Mouse (Mus musculus) thymus, postnatal 14 days (tissue): ENCODE measurements around the gene Slc2a10.
"Not testable (repeated sequence)": the region's sequence is repeated elsewhere in the genome, so short reads cannot be mapped to it uniquely, and the experiment has no call there.

Experiments
- DNase-seq: peaks from one replicate; pipeline ENCODE4 v3.0.0; 2021

Slc2a10 gene

DNA sequence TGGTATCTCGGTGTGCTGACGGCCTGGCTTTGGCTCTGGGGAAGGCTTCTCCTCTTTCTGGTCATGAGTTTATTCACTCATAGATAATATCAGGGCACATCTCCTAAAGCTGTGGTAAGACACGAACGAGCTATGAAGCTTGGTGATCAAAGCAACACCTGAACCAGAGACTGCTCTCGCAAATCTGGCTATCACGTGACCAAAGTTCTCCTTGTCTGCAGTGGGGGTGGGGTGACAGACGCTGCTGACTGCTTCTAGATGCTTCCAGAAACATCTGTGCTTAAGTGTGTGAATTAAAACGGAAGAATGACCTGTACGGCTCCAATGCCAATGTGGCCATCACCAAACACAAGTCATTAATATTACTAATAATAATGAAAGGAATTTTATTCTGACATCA is 6.1 kb downstream of the Slc2a10 start:
- DNase-seq: peak; percentile 61

DNA sequence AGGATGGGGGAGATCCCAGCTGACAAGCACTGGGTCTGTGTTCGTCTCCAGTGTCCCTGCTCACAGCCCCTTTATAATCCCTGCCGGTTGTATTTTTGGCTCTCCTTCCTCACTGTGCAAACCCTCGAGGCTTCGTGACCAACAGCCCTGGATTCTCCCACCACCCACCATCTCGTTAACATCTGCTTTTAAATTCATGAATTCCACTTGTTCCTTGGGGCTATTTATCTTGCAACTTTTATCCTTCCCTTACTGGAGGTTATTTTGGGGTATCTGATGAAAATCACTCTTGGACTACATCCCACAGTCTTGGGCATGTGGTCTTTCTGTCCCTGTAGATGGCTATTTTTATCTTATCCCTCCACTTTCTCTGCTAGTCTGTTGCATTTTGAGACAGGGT is 6.9 kb downstream of the Slc2a10 start:
- DNase-seq: no peak

DNA sequence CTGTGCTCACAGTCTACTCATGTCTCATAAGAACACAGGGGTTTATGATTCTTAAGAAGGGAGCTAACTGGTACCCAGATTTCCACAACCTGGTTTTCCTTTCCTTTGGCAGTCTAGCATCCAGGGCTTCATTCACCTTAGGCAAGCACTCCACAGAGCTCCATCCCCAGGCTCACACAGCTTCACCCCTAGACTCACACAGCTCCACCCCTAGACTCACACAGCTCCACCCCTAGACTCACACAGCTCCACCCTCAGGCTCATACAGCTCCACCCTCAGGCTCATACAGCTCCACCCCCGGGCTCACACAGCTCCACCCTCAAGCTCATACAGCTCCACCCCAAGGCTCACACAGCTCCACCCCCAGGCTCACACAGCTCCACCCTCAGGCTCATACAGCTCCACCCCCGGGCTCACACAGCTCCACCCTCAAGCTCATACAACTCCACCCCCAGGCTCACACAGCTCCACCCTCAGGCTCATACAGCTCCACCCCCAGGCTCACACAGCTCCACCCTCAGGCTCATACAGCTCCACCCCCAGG is 7.4 kb downstream of the Slc2a10 start:
- not testable (repeated sequence) for DNase-seq

DNA sequence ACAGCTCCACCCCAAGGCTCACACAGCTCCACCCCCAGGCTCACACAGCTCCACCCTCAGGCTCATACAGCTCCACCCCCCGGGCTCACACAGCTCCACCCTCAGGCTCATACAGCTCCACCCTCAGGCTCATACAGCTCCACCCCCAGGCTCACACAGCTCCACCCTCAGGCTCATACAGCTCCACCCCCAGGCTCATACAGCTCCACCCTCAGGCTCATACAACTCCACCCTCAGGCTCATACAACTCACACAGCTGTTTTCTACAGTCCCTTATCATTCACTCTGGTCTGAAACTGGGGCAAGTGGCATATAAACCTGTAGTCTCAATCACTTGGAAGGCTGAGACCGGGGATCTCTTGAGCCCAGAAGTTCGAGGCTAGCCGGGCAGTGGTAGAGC is 7.9 kb downstream of the Slc2a10 start:
- DNase-seq: not testable (repeated sequence)

DNA sequence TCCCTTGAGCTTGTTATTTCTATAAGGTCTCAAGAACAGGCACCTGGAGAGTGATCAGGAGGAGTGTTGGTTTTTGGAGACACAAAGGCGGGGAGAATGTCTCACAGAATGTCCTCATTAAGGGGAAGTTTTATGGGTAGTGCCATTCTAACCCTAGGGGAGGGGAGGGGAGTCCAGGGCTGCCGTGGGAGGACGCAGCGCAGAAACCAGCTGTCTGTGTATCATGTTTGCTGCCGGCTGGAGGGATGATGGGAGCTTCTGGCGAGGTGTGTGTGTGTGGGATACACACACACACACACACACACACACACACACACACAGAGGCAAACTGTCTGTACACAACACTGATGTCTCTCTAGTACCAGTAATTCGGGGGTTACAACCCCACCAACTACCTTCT is 8.8 kb downstream of the Slc2a10 start:
- DNase-seq: no peak

DNA sequence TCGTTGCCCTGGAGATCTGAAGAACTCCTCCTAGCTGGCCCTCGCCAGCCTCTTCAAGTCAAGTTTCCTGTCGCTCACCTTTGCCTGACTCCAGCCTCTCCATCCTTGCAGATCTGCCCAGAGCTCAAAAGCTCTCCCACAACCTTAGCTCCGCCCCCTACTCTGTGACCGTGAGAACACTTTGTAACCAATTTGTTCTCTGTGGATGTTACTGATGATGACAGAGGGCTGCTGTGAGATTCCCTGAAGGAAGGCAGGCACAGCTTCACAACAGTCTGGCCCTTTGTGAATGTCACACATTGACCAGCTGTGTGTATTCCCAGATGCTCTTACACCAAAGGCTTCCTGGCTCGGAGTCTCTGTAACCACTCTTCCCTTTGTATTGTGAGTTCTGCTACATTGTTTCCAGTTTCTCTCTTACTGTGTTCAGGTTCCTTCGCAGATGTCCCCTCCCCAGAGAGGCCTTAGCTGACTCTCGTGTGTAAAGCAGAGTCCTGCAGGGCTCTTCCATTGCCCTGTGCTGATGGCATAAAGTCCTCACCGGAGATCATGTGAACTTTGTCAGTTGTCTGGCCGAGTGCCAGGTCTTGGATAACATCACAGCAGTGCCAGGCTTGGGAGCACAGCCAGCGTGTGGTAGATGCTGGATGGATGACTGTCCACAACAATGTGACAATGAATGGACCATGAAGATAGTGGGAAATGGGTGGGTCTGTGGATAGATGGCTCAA is 9.4 kb downstream of the Slc2a10 start:
- DNase-seq: no peak

DNA sequence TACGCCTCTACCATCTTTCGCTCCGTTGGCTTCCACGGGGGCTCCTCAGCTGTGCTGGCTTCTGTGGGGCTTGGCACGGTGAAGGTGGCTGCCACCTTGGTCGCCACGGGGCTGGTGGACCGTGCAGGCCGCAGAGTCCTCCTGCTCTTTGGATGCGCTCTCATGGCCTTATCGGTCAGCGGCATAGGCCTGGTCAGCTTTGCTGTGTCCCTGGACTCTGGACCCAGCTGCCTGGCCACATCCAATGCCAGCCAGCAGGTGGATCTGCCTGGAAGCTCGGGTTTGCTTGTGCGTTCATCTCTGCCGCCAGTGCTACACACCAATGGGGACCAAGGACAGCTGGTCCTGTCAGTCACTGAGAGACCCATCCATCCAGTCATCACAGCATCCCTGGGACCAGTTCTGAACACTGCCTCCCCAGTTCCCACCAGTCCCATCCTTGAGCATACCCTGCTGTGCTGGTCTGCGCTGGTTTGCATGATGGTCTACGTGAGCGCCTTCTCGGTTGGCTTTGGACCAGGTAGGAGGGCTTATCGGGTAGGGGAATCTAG is 11.7 kb downstream of the Slc2a10 start:
- no peak for DNase-seq

DNA sequence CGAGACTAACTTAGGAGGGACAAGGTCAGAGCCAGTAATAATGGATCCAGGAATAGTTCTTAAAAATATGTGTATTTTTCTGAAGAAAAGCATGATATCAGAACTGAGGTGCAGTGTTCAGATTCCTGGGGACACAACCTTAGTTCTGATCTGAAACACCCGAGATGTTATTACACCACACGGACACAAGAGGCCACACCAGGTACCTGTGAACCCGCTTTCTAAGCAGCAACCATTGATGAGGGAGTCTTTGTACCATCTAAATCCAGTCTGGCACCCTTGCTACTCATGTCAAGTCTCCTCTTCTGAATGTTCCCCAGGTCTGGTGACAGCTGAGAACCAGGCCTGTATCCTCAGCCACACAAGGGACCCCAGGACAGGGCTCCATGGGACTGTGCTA is 22.0 kb downstream of the Slc2a10 start:
- DNase-seq: no peak

DNA sequence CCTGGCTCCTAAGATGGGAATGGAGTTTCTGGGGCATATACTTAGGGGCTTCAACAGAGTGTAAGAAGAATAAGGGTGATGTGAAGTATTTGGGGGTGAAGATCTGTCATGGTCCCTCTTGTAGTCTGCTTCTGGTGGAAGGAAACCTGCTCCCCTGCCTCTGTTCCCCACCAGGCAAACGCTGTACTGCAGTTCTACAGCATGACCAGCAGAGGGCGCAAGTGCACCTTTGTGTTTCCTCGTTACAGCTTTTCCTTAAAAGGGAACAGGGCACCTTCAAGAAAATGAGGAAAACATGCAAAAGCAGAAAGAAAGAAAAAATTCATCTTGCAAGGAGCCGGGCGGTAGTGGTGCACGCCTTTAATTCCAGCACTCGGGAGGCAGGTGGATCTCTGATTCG is 25.5 kb downstream of the Slc2a10 start:
- DNase-seq: peak; percentile 53

DNA sequence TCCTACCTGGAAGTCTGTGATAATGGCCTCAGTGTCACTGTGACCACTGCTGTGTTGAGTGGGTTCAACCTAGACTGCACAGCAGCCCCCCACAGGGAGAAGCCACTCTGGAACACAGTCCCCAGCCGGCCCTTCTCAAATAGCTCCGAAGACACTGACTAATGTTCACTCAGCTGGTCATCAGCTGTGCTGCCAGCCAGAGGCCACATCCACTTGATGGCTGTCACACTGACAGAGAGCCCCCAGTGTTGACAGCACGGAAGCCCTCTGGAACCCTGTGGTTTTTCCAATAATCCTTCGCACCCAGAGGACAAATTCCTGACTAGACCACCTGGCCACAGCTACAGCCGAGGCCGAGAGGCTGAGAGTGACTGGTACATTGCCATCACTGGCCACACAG is 30.2 kb downstream of the Slc2a10 start:
- DNase-seq: no peak

DNA sequence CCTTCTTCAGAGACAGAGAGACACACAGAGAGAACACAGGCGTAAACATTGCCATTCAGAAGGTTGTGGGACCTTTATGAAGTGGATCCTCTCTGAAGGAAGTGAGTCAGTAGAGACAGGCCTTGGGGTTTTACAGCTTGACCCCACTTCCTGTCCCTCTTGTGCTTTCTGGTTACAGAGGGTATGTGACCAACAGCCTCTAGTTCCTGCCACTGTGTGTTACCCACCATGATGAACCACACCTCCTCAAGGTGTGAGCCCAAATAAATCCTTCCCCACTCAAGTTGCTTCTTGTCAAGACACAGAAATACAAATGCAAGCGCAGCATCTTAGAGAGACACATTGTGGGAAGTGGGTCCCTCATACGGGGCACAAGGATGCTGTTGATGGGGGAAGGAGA is 37.4 kb downstream of the Slc2a10 start:
- DNase-seq: no peak

DNA sequence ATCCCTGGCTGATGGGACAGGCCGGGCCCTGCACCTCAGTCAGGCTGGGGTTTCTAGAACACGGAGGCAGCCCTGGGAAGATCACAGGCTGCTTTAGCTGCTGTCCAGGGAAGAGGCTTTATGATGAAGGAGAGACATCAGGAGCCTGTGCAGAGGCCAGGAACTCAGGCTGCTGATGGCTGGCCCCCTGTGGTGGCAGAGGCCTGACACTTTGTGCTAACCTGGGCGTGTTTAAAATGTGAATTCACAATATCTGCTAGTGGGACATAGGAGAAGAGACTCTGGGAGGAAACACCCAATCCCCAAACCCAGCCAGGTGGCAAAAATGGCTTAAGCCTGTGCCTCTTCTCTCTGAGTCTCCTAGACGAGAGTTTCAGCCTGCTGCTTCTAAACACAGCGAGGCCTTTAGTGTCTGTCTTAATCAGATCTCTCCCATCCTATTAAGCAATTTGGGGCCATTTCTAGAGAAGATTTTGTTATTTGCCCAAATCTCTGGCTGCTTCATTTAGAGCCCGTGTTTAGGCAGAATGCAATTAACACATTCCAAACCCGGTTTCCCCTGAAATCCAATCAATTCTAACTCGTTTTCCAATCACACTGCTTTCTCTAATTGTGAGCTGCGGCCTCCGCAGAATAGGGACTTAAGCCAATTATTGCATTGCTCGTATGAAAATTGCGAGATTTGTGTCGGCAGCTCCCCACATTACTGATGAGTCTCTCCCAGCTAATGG is 39.5 kb downstream of the Slc2a10 start:
- DNase-seq: no peak

DNA sequence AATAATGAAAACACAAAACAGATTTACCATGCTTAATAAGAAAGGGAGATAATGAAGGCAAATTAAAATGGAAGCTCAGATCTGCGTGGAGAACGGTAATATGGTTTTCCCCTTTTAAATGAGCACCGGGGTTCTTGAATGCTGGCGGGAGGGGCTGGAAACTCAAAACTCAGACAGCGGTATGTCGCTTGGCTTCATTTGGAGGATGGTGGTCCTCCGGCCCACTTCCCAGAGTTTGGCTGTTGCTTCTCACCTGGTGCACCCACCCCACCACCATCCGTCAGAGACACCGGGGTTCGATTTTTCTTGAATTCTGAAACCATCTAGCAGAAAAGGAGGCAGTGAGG is 40.1 kb downstream of the Slc2a10 start:
- DNase-seq: no peak

DNA sequence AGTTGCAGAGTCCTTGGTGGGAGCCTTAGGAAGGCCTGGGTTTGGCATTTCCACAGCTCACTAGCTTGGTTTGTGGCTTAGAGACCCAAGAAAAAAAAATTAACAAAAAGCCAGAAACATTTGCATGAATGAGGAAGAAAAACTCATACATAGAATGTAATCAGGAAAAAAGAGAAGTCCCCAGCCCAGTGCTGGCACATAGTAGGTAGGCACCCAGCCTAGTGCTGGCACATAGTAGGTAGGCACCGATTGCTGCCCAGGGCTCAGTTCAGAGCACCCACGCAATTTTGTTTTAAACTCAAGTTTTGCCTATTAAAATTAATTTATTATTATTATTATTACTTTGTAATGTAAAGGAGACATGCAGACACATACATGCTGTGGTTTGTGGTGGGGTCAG is 42.1 kb downstream of the Slc2a10 start:
- DNase-seq: no peak

DNA sequence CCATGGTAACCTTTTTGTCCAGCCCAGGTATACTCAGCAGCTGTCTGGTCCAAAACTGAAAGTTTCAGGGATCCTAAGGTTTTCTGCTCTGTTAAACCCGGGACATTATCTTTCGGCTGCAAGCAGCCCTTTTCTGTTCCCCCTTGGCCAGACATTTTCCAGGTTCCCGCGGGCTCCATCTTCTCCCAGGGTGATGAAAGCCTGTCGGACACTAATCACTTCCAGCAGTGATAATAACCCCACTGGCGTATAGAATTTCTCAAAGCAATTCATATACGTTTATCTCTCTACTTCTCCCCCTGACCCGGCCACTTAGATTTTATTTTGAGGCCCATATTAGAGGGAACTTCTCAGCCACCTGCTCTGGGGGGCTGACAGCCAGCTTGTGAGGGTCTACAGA is 42.8 kb downstream of the Slc2a10 start:
- DNase-seq: no peak

DNA sequence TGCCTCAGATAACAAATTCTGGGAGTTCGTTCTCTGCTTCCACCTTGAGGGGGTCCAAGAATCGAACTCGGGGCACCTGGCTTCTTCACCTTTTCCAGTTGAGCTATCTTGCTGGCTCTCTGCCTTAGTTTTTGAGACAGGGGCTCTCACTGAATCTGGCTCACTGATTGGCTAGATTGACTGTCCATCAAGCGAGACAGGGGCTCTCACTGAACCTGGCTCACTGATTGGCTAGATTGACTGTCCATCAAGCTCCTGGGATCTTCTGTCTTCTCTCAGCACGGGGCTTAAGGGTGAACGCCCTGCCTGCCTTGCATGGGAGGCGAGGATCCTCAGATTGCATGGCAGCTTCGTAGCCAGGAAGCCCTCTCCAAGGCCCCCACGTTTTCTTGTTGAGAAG is 43.8 kb downstream of the Slc2a10 start:
- DNase-seq: peak; percentile 51

DNA sequence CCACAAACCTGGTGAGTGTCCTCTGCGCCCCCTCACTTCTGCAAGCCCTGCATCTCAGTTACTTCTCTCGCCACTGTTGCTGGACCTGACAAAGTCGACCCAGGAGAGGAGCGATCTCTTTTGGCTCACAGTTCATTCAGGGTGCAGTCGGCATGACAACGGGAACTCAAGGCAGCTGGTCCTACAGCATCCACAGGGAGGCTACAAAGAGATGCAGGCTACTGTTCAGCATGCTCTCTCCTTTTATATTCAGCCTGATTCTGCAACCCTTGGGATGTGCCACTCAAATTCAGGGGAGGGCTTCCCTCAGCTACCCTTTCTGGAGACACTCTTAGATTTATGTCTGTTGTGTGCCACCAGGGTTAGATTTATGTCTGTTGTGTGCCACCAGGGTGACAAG is 45.0 kb downstream of the Slc2a10 start:
- DNase-seq: no peak

DNA sequence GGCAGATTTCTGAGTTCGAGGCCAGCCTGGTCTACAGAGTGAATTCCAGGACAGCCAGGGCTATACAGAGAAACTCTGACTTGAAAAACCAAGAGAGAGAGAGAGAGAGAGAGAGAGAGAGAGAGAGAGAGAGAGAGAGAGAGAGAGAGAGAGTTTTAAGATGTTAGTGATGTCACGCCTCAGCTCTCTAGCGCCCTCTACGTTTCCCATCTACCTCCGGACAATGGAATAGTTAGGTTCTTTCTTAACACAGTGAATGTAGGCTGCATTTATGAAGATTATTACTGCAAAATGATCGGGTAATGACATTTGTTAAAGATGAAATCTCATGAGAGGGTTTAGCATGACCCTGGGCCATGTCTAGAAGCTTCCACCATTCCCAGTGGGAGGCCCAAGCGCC is 46.8 kb downstream of the Slc2a10 start:
- DNase-seq: peak; percentile 16

DNA sequence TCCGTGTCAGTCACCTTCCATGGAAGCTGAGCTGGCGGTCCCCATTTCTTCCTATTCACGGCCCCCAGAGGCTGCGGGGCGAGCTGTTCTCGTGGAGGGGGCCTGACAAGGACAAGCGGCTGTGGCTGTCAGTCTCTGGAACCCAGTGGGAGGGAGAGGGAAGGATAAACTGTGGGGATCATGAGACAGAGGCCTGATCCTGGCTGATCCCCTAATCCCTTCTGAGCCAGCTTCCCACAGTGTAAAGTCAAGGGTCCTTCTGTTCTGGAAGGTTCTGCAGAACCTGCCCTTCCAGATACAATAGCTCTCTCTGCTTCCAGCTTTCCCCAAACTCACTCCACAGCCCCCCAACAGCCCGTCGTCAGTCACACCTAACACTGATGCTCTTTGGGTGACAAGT is 50.5 kb downstream of the Slc2a10 start:
- DNase-seq: no peak

DNA sequence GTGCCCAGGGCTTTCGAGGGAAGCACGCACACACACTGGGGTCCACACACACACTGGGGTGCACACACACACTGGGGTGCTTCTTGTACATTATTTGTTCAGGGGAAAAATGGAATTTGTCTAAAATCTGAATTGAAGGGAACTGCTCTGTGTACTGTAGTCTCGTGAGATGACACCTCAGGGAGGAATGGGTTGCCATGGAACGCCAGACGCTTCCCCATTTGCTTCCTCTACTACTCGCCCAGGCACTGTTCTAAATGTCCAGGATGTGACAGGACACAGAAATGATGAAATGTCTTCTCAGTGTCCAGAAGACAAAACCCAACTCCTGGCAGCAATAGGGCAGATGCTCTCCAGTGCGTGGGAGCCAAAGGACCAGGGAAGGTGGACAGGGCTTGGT is 53.7 kb downstream of the Slc2a10 start:
- DNase-seq: no peak

DNA sequence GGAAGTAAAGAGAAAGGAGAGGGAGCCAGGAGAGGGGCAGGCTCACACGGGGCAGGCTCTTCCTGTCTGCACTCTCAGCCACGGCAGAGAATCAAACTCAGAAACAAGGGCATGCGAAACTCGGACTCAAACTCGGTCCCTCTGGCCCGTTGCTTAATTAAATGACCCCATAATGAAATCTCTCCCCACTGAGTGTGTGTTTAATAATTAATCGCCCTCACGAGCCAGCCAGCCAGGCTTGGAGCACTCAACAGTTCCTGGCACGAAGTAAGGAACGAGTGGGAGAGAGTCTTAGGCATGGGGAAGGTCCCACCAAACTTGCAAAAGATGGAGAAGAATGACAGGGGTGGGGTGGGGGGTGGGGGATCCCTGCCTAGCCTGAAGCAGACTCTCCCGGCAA is 55.3 kb downstream of the Slc2a10 start:
- no peak for DNase-seq

DNA sequence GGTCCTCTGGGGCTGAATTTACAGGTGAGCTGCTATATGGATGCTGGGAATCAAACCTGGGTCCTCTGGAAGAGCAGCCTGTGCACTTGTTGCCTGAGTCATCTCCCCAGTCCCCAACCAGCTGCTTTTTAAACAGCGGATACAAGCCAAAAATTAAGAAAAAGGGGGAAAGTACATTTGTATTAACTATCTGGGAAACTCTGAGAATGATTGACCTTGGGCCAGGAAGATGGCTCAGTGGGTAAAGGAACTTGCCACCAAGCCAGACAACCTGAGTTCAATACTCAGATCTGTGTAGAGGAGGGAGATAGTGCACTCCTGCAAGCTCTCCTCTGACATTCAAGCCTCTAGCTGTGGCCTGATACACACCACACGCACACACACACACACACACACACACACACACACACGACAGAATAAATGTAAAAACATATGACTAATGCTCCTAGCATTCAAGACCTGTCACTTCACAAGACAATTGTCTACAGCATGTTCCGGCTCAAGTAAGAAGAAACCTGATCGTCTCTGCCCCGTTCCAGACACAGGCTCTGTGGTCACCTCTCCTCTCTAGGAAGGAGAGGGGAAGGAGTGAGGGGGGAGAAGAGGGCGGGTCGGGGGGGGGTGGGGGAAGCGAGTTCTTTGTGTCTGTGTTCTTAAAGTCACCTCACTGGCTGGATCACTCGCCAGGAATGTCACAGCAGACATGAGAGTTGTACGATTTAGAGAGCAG is 56.1 kb downstream of the Slc2a10 start:
- DNase-seq: no peak

DNA sequence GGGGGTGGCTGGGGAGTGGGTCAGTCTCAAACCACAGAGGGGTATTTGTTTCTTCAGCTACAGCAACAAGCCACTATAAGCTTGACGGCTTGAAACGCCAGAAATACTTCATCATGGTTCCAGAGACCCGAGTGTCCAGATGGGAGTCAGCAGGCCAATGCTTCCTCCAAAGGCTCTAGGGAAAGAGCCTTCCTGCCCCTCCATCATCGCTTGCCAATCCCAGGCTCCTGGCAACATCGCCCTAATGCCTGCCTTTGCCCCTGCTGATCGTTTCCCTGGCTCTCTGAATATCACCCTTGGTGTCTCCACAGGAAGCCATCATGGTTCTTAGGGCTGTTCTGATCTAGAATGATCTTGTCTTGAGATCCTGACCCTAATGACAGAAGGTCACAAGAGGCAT is 58.3 kb downstream of the Slc2a10 start:
- DNase-seq: no peak
